ENCODE assay signal across 8 mouse cellular contexts in the genomic region with DNA sequence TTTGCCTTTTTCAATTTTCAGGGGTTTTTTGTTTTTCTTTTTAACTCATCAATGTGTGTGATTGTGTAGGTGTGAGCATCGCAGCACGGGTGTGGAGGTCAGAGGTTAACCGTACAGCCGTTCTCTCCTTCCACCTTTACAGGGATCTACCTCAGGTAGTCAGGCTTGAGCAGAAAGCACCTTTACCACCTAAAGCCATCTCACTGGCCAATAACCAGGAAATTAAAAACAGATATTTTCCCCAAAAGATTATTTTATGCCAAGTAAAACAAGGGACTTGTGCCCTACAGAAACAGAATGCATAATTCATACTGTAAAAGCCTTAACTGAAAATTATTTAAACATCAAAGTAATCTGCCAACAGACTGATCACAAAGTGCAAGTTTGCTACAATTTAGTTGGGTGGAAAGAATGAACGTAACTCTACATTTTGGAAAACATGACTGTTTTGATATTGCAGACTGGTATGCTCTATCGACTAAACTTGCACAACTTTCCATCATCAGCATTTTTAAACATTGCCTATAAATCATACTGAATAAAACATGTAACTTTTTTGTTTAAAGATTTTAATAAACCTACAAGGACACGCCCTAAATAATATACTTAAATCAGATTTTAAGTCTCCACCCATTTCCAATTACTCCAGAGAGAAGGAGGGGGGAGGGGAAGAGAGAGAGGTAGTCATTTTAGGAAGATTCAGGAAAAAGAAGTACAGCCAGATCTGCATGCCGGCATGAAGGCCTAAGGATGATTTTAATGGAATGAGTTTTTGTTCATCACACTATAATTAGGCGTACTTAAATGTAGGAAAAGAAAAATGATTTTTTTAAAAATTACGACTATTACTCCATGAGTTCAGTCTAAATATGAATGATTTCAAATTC. TPM values are rescaled to one million over a fixed set of nuclear protein-coding genes. Genes with fewer than 3 reads are reported as not detected.
DNase-seq lines count a peak whose midpoint lies in the region; ATAC-seq and TF ChIP-seq lines count a peak whose summit lies in the region.

No protein-coding gene starts in this region.

- no peak for TF ChIP-seq RAD21 in MEL (IDR thresholded peaks at IDR 0.05; ENCODE audit: low read depth, low read length)

- no peak for TF ChIP-seq POLR2A in MEL (IDR thresholded peaks at IDR 0.05; ENCODE audit: control insufficient read depth in 1 of 2, insufficient read depth in 1 of 2, low read depth in 1 of 2, low read length in 2 of 2, poor library complexity in 1 of 2)

- no peak for ATAC-seq in forebrain, embryonic 14.5 days
- no peak for ATAC-seq in liver, embryonic 12.5 days
- ATAC-seq in stomach, embryonic 16.5 days (ENCODE audit: insufficient read depth, low FRiP score) = no peak

- no peaks in the 10 kb centered on the region for H3K9me3 ChIP-seq in MEL (replicated peaks; ENCODE audit: insufficient read depth, low read length)
- H3K9me3 ChIP-seq in forebrain, embryonic 14.5 days (replicated peaks; ENCODE audit: control insufficient read depth, low read length) = no peaks in the 10 kb centered on the region
- H3K9me3 ChIP-seq in liver, embryonic 12.5 days (replicated peaks) = no peaks in the 10 kb centered on the region
- no peaks in the 10 kb centered on the region for H3K9me3 ChIP-seq in stomach, embryonic 16.5 days (replicated peaks; ENCODE audit: control insufficient read depth, low read length)

- peak; percentile 43 for DNase-seq in heart, adult 8-10 months (ENCODE audit: low spot score)
- no peak for DNase-seq in heart, postnatal 25 days (ENCODE audit: low spot score)
- peak; percentile 67 for DNase-seq in MEL (ENCODE audit: low read depth, low spot score)
- peak; percentile 63 for DNase-seq in forebrain, embryonic 14.5 days (ENCODE audit: low spot score)
- DNase-seq in layer of hippocampus, adult 9-11 months = no peak
- DNase-seq in right cerebral cortex, postnatal 10 days (ENCODE audit: low spot score in 2 of 2) = no peak

- H3K27ac ChIP-seq in MEL (ENCODE audit: control insufficient read depth, low read depth, low read length) = peak overlapping the region; percentile 90
- no peak overlapping the region for H3K27ac ChIP-seq in forebrain, embryonic 14.5 days (ENCODE audit: low read depth, low read length)
- H3K27ac ChIP-seq in liver, embryonic 12.5 days = peak overlapping the region; percentile 96
- H3K27ac ChIP-seq in stomach, embryonic 16.5 days (ENCODE audit: low read length) = peak overlapping the region; percentile 96; the same call in 1 of the 2 replicates

- no peaks in the 10 kb centered on the region for H3K27me3 ChIP-seq in MEL (ENCODE audit: control insufficient read depth in 1 of 2, insufficient read depth in 2 of 2, low read length in 2 of 2)
- H3K27me3 ChIP-seq in forebrain, embryonic 14.5 days (replicated peaks; ENCODE audit: control insufficient read depth, insufficient read depth, low read length) = no peaks in the 10 kb centered on the region
- 0 out of 2 replicates have a peak, but pooled peaks cover 3% of the 10 kb centered on the region for H3K27me3 ChIP-seq in liver, embryonic 12.5 days (replicated peaks)
- H3K27me3 ChIP-seq in stomach, embryonic 16.5 days (ENCODE audit: control insufficient read depth, insufficient read depth, low read length) = no peaks in the 10 kb centered on the region

- WGBS in forebrain, embryonic 14.5 days = 22% methylated on average over 10 of the region's 10 CpGs
- 12% methylated on average over 10 of the region's 10 CpGs for WGBS in liver, embryonic 12.5 days (ENCODE audit: insufficient replicate concordance)
- WGBS in stomach, embryonic 16.5 days = 7% methylated on average over 10 of the region's 10 CpGs

- H3K79me2 ChIP-seq in MEL (ENCODE audit: control insufficient read depth, insufficient read depth, low read length, poor library complexity) = peaks cover 40% of the 10 kb centered on the region

- TF ChIP-seq EP300 in MEL (IDR thresholded peaks at IDR 0.05; ENCODE audit: low read depth in 1 of 2, low read length in 2 of 2) = no peak

- peak overlapping the region; percentile 84 for H3K9ac ChIP-seq in MEL (ENCODE audit: control insufficient read depth, low read depth, low read length, poor library complexity, severe bottlenecking)
- peak overlapping the region; percentile 88 for H3K9ac ChIP-seq in forebrain, embryonic 14.5 days (ENCODE audit: low read length)
- peak overlapping the region; percentile 91 for H3K9ac ChIP-seq in liver, embryonic 12.5 days
- H3K9ac ChIP-seq in stomach, embryonic 16.5 days (ENCODE audit: low read length) = peak overlapping the region; percentile 93; the same call in 1 of the 2 replicates

- no peak for TF ChIP-seq CTCF in MEL (IDR thresholded peaks at IDR 0.05 in 2 of 3, conservative IDR thresholded peaks at IDR 0.05 in 1 of 3; ENCODE audit: control insufficient read depth in 1 of 3, insufficient read depth in 1 of 3, low read depth in 2 of 3, low read length in 3 of 3, poor library complexity in 1 of 3, severe bottlenecking in 1 of 3)

- H3K4me3 ChIP-seq in MEL (ENCODE audit: control insufficient read depth in 1 of 2, insufficient read depth in 1 of 2, low read depth in 2 of 2, low read length in 2 of 2) = peak overlapping the region; percentile 79 to 96
- peak overlapping the region; percentile 79 for H3K4me3 ChIP-seq in forebrain, embryonic 14.5 days (ENCODE audit: low read depth, low read length)
- H3K4me3 ChIP-seq in liver, embryonic 12.5 days = peak overlapping the region; percentile 80
- peak overlapping the region; percentile 87 for H3K4me3 ChIP-seq in stomach, embryonic 16.5 days (replicated peaks; ENCODE audit: low read length)

- H3K4me1 ChIP-seq in MEL (ENCODE audit: control insufficient read depth in 1 of 2, insufficient read depth in 2 of 2, low read length in 2 of 2) = peaks cover 20 to 24% of the 10 kb centered on the region in 2 experiments
- peaks cover 20% of the 10 kb centered on the region for H3K4me1 ChIP-seq in forebrain, embryonic 14.5 days (ENCODE audit: control insufficient read depth, insufficient read depth, low read length)
- peaks cover 74% of the 10 kb centered on the region for H3K4me1 ChIP-seq in liver, embryonic 12.5 days
- peaks cover 20% of the 10 kb centered on the region for H3K4me1 ChIP-seq in stomach, embryonic 16.5 days (ENCODE audit: control insufficient read depth, insufficient read depth, low read length)

- peaks cover 0 to 42% of the 10 kb centered on the region in 2 experiments; a peak in 2 of 4 replicates for H3K36me3 ChIP-seq in MEL (ENCODE audit: control insufficient read depth in 1 of 2, insufficient read depth in 2 of 2, low read length in 2 of 2)
- no peaks in the 10 kb centered on the region for H3K36me3 ChIP-seq in forebrain, embryonic 14.5 days (ENCODE audit: control insufficient read depth, insufficient read depth, low read length)
- no peaks in the 10 kb centered on the region for H3K36me3 ChIP-seq in liver, embryonic 12.5 days
- no peaks in the 10 kb centered on the region for H3K36me3 ChIP-seq in stomach, embryonic 16.5 days (ENCODE audit: control insufficient read depth, insufficient read depth, low read length)

- intact Hi-C loops in heart, postnatal 25 days (cut with DNase I) = loop anchor here (5.0 kb wide), 1 partner anchor 454 kb away; a partner anchor contains a TSS

- H3K4me2 ChIP-seq in forebrain, embryonic 14.5 days (ENCODE audit: low read length) = peak overlapping the region; percentile 55
- peak overlapping the region; percentile 66 for H3K4me2 ChIP-seq in liver, embryonic 12.5 days
- H3K4me2 ChIP-seq in stomach, embryonic 16.5 days (ENCODE audit: low read depth, low read length) = peak overlapping the region; percentile 51

TF ChIP-seq in MEL, 35 proteins besides CTCF, POLR2A, EP300 and RAD21 (continues in another document):
- TF ChIP-seq TBP (IDR thresholded peaks at IDR 0.05; ENCODE audit: low read depth, low read length) (no peak), MXI1 (IDR thresholded peaks at IDR 0.05; ENCODE audit: low read depth, low read length) (peak; percentile 19; the same call in 1 of the 2 replicates), MYC (IDR thresholded peaks at IDR 0.05; ENCODE audit: low read depth, low read length) (0 out of 2 replicates have a peak, but pooled peaks have one; percentile 43), ZMIZ1 (IDR thresholded peaks at IDR 0.05; ENCODE audit: low read depth, low read length) (no peak), CHD2 (IDR thresholded peaks at IDR 0.05; ENCODE audit: low read length) (no peak), GABPA (IDR thresholded peaks at IDR 0.05; ENCODE audit: low read depth, low read length) (no peak), SMC3 (IDR thresholded peaks at IDR 0.05; ENCODE audit: low read depth, low read length) (no peak), CHD1 (IDR thresholded peaks at IDR 0.05; ENCODE audit: low read depth, low read length) (peak; percentile 83; the same call in 1 of the 2 replicates), SIN3A (IDR thresholded peaks at IDR 0.05; ENCODE audit: low read length) (0 out of 2 replicates have a peak, but pooled peaks have one; percentile 49), POLR2AphosphoS5 (IDR thresholded peaks at IDR 0.05; ENCODE audit: borderline replicate concordance, low read depth, low read length) (no peak), MAFK (IDR thresholded peaks at IDR 0.05; ENCODE audit: borderline replicate concordance, low read depth, low read length) (no peak), BHLHE40 (IDR thresholded peaks at IDR 0.05; ENCODE audit: borderline replicate concordance, low read depth, low read length) (no peak), RCOR1 (IDR thresholded peaks at IDR 0.05; ENCODE audit: low read depth, low read length) (no peak)

RNA-seq across cellular contexts. Expression of a gene that starts 1.1 kb away (rescaled TPM):
- 10 to 100 TPM; 13.9 to 17.5 (median 16.3) TPM for total RNA-seq in heart, adult 8-10 months (2022)
- total RNA-seq in heart, postnatal 25 days (2021) = 10 to 100 TPM; 21.6 to 25.2 TPM
- total RNA-seq in MEL (2012; rRNA removed) = 14.6 and 16.1 TPM in 2 replicates
- 10 to 100 TPM in 1 of 2 experiments, not detected in 1; 21.9 TPM for polyA plus RNA-seq in MEL (2012; ENCODE audit: insufficient read depth in 1 of 2, insufficient read length in 2 of 2, low read depth in 1 of 2, low replicate concordance in 2 of 2, missing spikeins in 1 of 2)
- polyA plus RNA-seq in forebrain, embryonic 14.5 days (2014; fragmentation: Nextera tagmentation; extraction: Ambion mirVana) = 64.7 and 71.6 TPM in 2 replicates
- 23.8 and 25.3 TPM in 2 replicates for polyA plus RNA-seq in liver, embryonic 12.5 days (2016; fragmentation: Nextera tagmentation; extraction: Ambion mirVana)
- 34.0 and 41.0 TPM in 2 replicates for polyA plus RNA-seq in stomach, embryonic 16.5 days (2015; fragmentation: Nextera tagmentation; extraction: Ambion mirVana)

RNA-seq across cellular contexts. Expression of a gene that starts 45.4 kb away (rescaled TPM):
- 100 to 1,000 TPM; 470 to 539 (median 495) TPM for total RNA-seq in heart, adult 8-10 months (2022)
- total RNA-seq in heart, postnatal 25 days (2021) = 100 to 1,000 TPM; 367 to 440 TPM
- 6.7 and 10.4 TPM in 2 replicates for total RNA-seq in MEL (2012; rRNA removed)
- 1 to 10 TPM in 1 of 2 experiments, not detected in 1; 9.5 TPM for polyA plus RNA-seq in MEL (2012; ENCODE audit: insufficient read depth in 1 of 2, insufficient read length in 2 of 2, low read depth in 1 of 2, low replicate concordance in 2 of 2, missing spikeins in 1 of 2)
- 0.60 and 0.63 TPM in 2 replicates for polyA plus RNA-seq in forebrain, embryonic 14.5 days (2014; fragmentation: Nextera tagmentation; extraction: Ambion mirVana)
- polyA plus RNA-seq in liver, embryonic 12.5 days (2016; fragmentation: Nextera tagmentation; extraction: Ambion mirVana) = 40.7 and 42.5 TPM in 2 replicates
- polyA plus RNA-seq in stomach, embryonic 16.5 days (2015; fragmentation: Nextera tagmentation; extraction: Ambion mirVana) = 4.0 and 7.4 TPM in 2 replicates

Comparison
In these comparisons a context has a peak if more than half of its experiments do, and no peak if none do; other contexts are left out.
1. DNase-seq: peak in heart, adult 8-10 months (single experiment), MEL (single experiment) and forebrain, embryonic 14.5 days (single experiment); none in heart, postnatal 25 days (single experiment), layer of hippocampus, adult 9-11 months (single experiment) and right cerebral cortex, postnatal 10 days (0 of 2).
2. Peak in every context shown above with its lines, with median percentiles within 50 percentile points of each other: H3K4me3 ChIP-seq, H3K9ac ChIP-seq and H3K4me2 ChIP-seq.